Mouse (Mus musculus) ovary, adult 18-20 months (tissue): Measurements from ENCODE around the gene Hirip3.

Experiments
- DNase-seq: peaks from one replicate; pipeline ENCODE4 v3.0.0; 2022; ENCODE audit warnings: low spot score, mixed read lengths

Hirip3 gene

GRCm38 (mm10) chr7:126861429-126862130, at the start of gene Hirip3:
Hirip3 (plus strand) TSS chr7:126861972.
- DNase-seq = peak; percentile 91

- DNase-seq = no peak
These were observed 46.0 kb upstream of the Hirip3 start for GRCm38 (mm10) chr7:126815726-126816222.

GRCm38 (mm10) chr7:126816494-126816893, 45.3 kb upstream of the Hirip3 start:
- DNase-seq = no peak

GRCm38 (mm10) chr7:126817595-126817994, 44.2 kb upstream of the Hirip3 start:
- no peak for DNase-seq

- DNase-seq = no peak
These were observed 43.0 kb upstream of the Hirip3 start for GRCm38 (mm10) chr7:126818818-126819217.

- DNase-seq = peak; percentile 61
These were observed 39.8 kb upstream of the Hirip3 start for GRCm38 (mm10) chr7:126821835-126822511.

- DNase-seq = no peak
These were observed 39.0 kb upstream of the Hirip3 start for GRCm38 (mm10) chr7:126822741-126823140.

GRCm38 (mm10) chr7:126823202-126823711, 38.5 kb upstream of the Hirip3 start:
- DNase-seq = no peak

- no peak for DNase-seq
These were observed 37.8 kb upstream of the Hirip3 start for GRCm38 (mm10) chr7:126823940-126824339.

GRCm38 (mm10) chr7:126825403-126825802, 36.4 kb upstream of the Hirip3 start:
- DNase-seq = no peak

- DNase-seq = no peak
These were observed 35.8 kb upstream of the Hirip3 start for GRCm38 (mm10) chr7:126825952-126826351.

GRCm38 (mm10) chr7:126831539-126831938, 30.2 kb upstream of the Hirip3 start, which contains the start of gene 4930451I11Rik:
4930451I11Rik (minus strand) TSS chr7:126831639.
- no peak for DNase-seq

- peak; percentile 38 for DNase-seq
These were observed 29.7 kb upstream of the Hirip3 start for GRCm38 (mm10) chr7:126832036-126832598.

- no peak for DNase-seq
These were observed 28.5 kb upstream of the Hirip3 start for GRCm38 (mm10) chr7:126833294-126833693.

GRCm38 (mm10) chr7:126843276-126843675, 18.5 kb upstream of the Hirip3 start:
- no peak for DNase-seq

- DNase-seq = no peak
These were observed 16.3 kb upstream of the Hirip3 start for GRCm38 (mm10) chr7:126845516-126845915.

- DNase-seq = no peak
These were observed 14.7 kb upstream of the Hirip3 start, which contains the start of gene Doc2a for GRCm38 (mm10) chr7:126847116-126847420. Doc2a (plus strand) TSS chr7:126847416.

- no peak for DNase-seq
These were observed 14.1 kb upstream of the Hirip3 start for GRCm38 (mm10) chr7:126847421-126848398.

GRCm38 (mm10) chr7:126848794-126849193, 13.0 kb upstream of the Hirip3 start:
- no peak for DNase-seq

- DNase-seq = no peak
These were observed 11.6 kb upstream of the Hirip3 start for GRCm38 (mm10) chr7:126850161-126850560.

GRCm38 (mm10) chr7:126851192-126851591, 10.6 kb upstream of the Hirip3 start:
- no peak for DNase-seq

- DNase-seq = no peak
These were observed 8.3 kb upstream of the Hirip3 start for GRCm38 (mm10) chr7:126853454-126853853.
